Mouse (Mus musculus) adrenal gland, postnatal 14 days (tissue): ENCODE measurements around the gene Zfp526. TPM values are rescaled to one million over a fixed set of nuclear protein-coding genes. Genes with fewer than 3 reads are reported as not detected.

ENCODE experiments used
- DNase-seq: peaks from one replicate; pipeline ENCODE4 v3.0.0; 2021; ENCODE audit warnings: mixed read lengths
- long read RNA-seq, 2 experiments: library from polyadenylated mRNA; stranded (forward); transcript quantifications; one replicate each; pipeline ENCODE4 v2.0.0; 2021
- total RNA-seq: library from RNA; stranded (reverse); gene quantifications from 2 replicates; pipeline ENCODE4 v1.2.3, GENCODE M21; 2021

Gene Zfp526
- 9.0 and 11.6 TPM in 2 replicates for total RNA-seq
- long read RNA-seq, experiment 1, partial matches to known transcripts = 0 of 1 reads
- long read RNA-seq, experiment 1, other reads (novel, unspliced or antisense) = 1 of 1 reads
- long read RNA-seq, experiment 2, partial matches to known transcripts = 0 of 2 reads
- long read RNA-seq, experiment 2, other reads (novel, unspliced or antisense) = 1 of 2 reads

DNA sequence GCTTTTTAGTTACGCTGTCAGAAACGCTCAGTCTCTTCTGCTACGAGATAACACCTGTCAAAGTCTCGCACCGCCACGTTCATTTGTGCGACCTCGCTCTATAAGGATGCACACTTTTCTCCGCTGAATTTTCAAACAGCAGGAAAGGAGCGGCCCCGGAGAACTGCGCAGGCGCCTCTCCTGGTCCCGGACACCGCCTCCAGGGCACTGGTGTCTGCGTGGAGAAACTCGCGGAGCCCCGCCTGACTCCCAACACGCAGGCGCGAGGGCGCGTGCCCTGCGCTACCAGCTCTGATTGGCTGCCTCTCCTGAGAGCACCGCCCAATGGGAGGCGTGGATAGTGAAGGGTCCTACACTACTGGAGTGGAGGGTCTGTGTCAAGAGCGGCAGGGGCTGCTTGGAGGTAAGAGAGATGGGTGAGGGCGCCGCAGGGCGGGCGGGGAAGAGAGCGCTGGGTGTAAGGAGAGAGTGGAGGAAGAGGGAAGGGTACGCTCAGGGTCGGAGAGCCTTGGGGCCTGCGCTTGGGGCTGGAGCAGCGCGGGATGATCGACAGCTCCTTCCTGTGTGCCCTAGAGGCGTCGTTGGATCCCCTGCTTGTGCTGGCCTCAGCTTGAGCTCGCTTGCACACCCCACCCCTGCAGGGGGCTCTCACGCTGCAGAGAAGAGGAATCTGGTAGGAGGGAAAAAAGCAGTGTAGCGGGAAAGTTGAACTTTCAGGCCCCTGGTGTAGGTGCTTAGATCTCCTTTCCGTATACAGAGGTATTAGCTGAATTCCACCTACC lies at the start of gene Zfp526:
Zfp526 (plus strand) TSS at position 324 of the 782 bp plus-strand sequence.
- peak; percentile 99 for DNase-seq

- no peak for DNase-seq
Measured at GRCm38 (mm10) chr7:25172669-25173068, 48.6 kb upstream of the Zfp526 start.

DNA sequence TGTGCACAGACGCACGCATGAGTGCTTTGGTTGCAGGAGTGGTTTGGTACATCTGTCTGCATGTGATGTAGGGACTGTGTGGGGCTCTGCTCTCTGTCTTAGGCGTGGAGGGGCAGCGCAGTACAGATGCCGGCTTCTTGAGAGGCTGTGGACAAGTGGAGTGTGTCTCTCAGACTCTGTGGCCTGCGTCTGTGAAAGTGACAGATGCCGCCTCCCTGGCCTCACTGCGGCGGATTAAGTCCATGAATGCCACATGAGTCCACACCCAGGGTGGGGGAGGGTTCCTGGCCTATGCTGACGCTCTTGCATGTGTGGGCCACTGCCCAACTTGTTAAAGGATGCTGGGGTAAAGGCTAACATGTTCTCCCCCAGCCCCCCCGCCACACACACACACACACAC lies 46.9 kb upstream of the Zfp526 start:
- DNase-seq = no peak

DNA sequence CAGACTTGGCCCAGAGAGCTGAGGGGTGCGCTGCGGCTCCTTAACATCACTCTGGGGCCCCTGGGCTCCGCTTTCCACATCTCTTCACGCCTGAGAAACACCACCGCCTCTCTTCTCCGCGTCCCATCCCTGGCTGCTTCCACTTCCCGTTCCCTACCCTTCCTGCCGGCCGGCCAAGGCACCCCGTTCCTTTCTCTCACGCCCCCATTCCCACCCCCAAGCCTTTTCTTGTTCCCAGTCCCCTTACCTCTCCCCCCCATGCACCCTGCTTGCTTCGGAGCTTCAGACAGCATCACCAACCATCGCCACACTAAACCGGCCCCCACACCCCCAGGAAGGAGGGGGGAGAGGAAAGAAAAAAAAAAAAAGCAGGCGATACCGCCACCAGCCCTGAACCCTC lies 42.9 kb upstream of the Zfp526 start:
- DNase-seq = no peak

- no peak for DNase-seq
Measured at GRCm38 (mm10) chr7:25178787-25179605, 42.2 kb upstream of the Zfp526 start.

GRCm38 (mm10) chr7:25179606-25180161 lies 41.5 kb upstream of the Zfp526 start, which contains the start of gene Pou2f2:
Gene Pou2f2 (minus strand): TSS chr7:25179726.
- DNase-seq = peak; percentile 79

DNA sequence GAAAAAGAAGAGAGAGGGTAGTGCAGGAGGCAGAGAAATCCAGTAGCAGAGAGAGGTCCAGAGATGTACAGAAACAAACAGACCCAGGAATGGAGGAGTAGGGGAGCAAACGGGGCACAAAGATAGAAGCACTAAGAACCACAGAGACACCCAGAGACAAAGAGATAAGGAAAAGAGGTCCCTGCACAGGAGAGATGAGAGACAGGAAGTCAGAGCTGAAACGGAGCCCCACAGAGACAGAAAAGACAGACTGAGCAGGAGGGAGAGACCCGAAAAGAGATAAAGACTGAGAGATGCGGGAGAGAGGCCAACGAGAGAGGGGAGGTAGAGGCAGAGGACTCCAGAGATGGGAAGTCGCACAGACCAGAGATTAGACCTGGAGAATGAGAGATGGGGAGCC lies 40.7 kb upstream of the Zfp526 start:
- DNase-seq = no peak

- DNase-seq = peak; percentile 62
Measured at GRCm38 (mm10) chr7:25181331-25181790, 39.9 kb upstream of the Zfp526 start.

DNA sequence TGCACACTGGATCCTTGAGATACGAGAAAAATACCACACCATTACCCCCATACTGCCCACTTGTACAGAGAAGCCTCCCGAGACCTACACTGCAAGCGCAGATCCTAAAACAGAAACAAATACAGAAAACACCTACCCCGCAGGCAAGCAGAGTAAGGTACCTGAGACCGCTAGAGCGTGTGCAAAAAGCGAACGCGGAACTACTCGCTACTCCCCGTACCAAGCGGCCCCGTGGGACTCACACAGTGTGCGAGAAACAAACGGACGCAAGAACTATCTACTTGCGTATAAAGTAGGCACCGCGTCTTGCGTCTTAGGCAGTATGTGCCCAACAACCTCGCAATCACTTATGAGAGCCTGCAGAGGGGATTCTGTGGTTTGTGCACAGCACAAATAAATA lies 39.4 kb upstream of the Zfp526 start:
- DNase-seq = no peak

- no peak for DNase-seq
Measured at GRCm38 (mm10) chr7:25184091-25184490, 37.1 kb upstream of the Zfp526 start.

DNA sequence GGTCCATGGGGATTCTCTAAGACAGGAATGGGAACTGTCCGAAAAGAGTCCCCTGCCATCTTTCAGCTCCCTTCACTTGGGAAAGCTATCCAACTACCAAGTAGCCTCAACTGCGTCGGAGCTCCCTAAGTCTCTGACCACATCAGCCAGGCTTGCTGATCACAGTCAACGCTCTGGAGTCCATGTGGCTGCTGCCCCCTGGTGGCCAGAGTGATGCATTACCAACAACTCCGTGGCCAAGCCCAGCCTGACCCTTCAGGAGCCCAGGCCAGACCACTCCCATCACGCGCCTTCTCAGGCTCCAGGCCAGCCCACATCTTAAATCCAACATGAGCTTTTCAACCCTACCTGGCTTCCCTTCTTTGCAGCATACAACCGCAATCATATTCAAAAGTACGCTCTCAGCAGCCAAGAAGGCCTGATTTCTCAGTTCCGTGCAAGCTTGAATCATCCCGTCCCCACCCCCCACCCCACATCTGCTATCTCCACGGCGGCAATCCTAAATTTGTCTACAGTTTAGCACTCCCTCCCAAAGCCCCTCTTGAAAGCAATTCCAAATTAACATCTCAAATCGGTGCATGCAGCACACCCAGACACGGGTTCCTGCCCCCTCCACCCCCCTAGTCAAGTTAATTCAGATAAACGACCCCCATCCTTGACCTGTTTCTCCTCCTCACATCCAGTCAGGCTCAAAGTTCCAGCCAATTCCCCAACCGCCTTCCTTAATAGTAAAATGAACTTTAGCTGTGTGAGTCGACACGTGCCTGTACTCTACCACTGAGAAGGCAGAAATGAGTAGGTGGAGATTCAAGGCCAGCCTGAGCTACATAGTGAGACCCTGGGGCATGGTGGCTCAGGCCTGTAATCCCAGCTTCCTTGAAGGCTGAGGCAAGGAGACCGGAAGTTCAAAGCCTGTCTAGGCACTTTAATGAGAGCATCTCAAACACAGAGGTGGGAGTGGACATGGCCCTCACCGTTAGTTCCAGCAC lies 33.3 kb upstream of the Zfp526 start:
- peak; percentile 92 for DNase-seq

- DNase-seq = no peak
Measured at GRCm38 (mm10) chr7:25190806-25191205, 30.4 kb upstream of the Zfp526 start.

- no peak for DNase-seq
Measured at GRCm38 (mm10) chr7:25192110-25192509, 29.1 kb upstream of the Zfp526 start.

DNA sequence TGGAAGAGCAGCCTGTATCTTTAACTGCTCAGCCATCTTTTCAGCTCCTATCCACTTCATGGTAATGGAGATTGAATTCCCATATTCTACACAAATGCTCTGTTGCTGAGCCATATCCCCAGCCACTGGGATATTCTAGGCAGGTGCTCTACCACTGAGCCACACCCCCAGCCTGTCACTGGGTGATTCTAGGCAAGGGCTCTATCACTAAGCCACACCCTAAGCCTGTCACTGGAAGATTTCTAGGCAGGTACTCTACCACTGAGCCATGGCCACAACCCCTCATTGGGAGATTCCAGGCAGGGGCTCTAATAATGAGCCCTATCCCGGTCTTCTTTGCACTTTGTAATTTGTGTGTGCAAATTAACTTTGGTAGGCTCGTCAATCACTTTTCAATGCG lies 26.1 kb upstream of the Zfp526 start:
- DNase-seq = no peak

DNA sequence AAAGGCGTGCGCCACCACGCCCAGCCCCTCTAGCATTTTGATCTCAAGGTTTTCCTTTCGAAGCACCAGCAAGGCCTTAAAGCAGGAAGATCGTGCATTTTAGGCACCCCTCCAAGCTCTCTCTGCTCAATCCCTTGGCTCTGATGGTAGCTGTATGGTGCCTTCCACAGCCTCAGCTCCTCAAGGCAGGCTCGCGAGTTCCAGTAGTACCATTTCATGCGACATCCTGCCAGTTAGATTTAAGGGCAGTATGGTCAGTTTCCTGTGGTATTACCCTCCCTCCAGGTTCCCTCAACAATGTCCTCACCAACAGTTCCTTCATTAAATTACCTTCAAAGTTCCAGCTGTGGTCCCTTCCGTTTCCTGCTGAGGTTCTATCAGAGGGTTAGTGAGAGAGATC lies 25.1 kb upstream of the Zfp526 start:
- DNase-seq = no peak

GRCm38 (mm10) chr7:25197384-25198018 lies 23.7 kb upstream of the Zfp526 start:
- no peak for DNase-seq

DNA sequence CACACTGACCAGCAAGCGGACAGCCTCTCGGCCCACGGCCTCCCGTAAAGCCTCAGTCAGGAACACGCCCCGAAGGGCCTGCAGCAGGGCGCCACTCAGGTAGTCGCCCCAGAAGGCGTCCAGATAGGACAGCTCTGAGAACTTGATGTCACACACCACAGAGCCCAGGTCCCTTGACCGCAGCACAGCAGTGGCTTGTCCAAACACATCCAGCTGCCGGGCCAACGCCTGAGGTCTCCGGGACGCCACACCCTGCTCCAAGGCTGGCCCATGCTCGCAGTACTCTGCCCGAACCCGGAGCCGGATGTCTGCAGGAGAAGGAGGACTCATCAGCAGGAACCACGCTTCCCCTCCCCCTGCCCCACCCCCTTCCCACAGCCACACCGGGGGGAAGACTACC lies 17.6 kb upstream of the Zfp526 start:
- no peak for DNase-seq

- DNase-seq = peak; percentile 37
Measured at GRCm38 (mm10) chr7:25205355-25206093, 15.7 kb upstream of the Zfp526 start.

DNA sequence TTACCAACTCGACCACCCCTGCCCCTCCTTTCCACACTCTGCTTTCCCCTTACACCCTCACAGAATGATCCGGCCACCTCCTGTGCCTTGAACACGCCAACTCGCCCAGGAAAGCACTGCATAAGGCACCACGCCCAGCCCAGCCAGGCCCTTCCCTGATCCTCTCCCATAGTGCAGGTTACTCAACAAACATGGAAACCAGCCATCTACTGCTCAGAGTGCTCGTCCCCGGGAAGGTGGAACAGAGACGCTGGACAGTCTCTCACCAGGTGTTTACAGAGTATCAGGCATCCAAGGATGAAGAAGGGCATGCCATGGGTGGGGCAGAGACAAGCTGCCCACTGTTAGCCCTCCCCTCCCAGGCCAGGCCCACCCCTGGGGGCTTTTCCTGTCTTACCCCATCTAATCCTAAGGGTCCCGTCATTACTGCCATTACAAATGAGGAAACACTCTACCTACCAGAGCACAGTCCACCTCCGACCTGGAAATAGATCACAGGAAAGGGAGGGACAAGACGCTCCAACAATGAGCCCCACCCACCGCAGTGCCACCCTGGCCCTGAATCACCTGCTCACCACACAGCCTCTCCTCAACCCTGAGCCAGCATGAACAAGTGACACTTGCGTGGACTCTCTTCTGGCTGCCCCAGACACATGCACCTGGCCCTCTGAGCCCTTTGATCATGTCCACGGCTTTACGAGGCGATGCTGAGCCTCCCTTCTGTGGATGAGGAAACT lies 15.0 kb upstream of the Zfp526 start:
- DNase-seq = peak; percentile 58
